Mouse (Mus musculus) lung, embryonic 15.5 days (tissue): ENCODE results near the gene Lpgat1. TPM values are rescaled to one million over a fixed set of nuclear protein-coding genes. Genes with fewer than 3 reads are reported as not detected.

ENCODE experiments used
- ATAC-seq: fragments of 200-750 bp; cut with Nextera tagmentation; 2 replicates; pipeline ENCODE4 v1.8.0; 2017; ENCODE audit warnings: moderate number of reproducible peaks, borderline replicate concordance; ENCODE audit not compliant: low FRiP score, low TSS enrichment; ENCODE audit errors: extremely low read depth
- H3K27ac ChIP-seq: fragments of 300-500 bp; sonication (generic); 2 replicates; pipeline ENCODE4 v1.5.1; 2015; ENCODE audit warnings: moderate library complexity, mild to moderate bottlenecking, inconsistent platforms
- H3K27me3 ChIP-seq: fragments of 300-500 bp; sonication (generic); 2 replicates; pipeline ENCODE4 v1.6.1; 2015; ENCODE audit warnings: inconsistent platforms
- H3K36me3 ChIP-seq: fragments of 300-500 bp; sonication (generic); 2 replicates; pipeline ENCODE4 v1.6.1; 2015; ENCODE audit warnings: inconsistent platforms
- H3K4me1 ChIP-seq: fragments of 300-500 bp; sonication (generic); 2 replicates; pipeline ENCODE4 v1.6.1; 2015; ENCODE audit warnings: inconsistent platforms
- H3K4me2 ChIP-seq: fragments of 300-500 bp; sonication (generic); 2 replicates; pipeline ENCODE4 v1.6.1; 2015; ENCODE audit warnings: inconsistent platforms, mild to moderate bottlenecking, moderate library complexity
- H3K4me3 ChIP-seq: fragments of 300-500 bp; sonication (generic); 2 replicates; pipeline ENCODE4 v1.5.1; 2015; ENCODE audit warnings: mild to moderate bottlenecking, inconsistent platforms
- H3K9ac ChIP-seq: fragments of 300-500 bp; sonication (generic); 2 replicates; pipeline ENCODE4 v1.6.1; 2015; ENCODE audit warnings: inconsistent platforms
- H3K9me3 ChIP-seq: fragments of 300-500 bp; sonication (generic); 2 replicates; pipeline ENCODE4 v1.6.1; 2016; ENCODE audit warnings: inconsistent platforms
- WGBS: fragments of 180-500 bp; shearing (Covaris S2); methylation state at CpG from one replicate; pipeline ENCODE4 v1.1.7; 2015; 5-methylcytosine and 5-hydroxymethylcytosine counted together
- polyA plus RNA-seq: library from polyadenylated mRNA; unstranded; fragments of >200 nt; fragmentation: Nextera tagmentation; extraction: Ambion mirVana; gene quantifications from 2 replicates; pipeline ENCODE4 v1.2.1, GENCODE M21; 2015

Gene Lpgat1
- polyA plus RNA-seq, 1 experiment from 2014 or later: 25.1 TPM

DNA sequence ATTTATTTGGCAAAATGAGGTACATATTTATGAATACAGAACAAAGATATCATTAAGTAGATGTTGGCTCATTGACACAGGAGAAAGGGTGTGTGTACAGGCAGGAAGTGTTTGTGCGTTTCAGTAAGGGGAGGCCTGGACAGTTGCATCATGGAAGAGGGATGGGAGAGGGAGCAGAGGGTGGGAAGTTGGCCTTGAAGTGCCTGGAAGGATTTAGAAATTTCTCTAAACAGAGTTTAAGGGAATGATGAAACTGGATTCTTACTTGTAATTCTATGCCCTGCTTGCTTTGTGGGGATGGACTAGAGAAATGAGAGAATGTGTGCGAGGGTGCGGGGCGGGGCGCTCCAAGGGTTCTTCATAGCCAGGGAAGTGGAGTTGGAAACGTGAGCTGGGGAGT is 20.2 kb downstream of the Lpgat1 start:
- ATAC-seq: no peak
- Histone ChIP-seq H3K27ac (no peak overlapping the region), H3K4me3 (no peak overlapping the region), H3K36me3 (peaks cover 9% of the 10 kb centered on the region; the same call in 1 of the 2 replicates), H3K27me3 (no peaks in the 10 kb centered on the region), H3K4me1 (peaks cover 6% of the 10 kb centered on the region; the same call in 1 of the 2 replicates), H3K9ac (no peak overlapping the region), H3K4me2 (no peak overlapping the region), H3K9me3 (no peaks in the 10 kb centered on the region)
- WGBS: 75% methylated on average over 6 of the region's 6 CpGs

DNA sequence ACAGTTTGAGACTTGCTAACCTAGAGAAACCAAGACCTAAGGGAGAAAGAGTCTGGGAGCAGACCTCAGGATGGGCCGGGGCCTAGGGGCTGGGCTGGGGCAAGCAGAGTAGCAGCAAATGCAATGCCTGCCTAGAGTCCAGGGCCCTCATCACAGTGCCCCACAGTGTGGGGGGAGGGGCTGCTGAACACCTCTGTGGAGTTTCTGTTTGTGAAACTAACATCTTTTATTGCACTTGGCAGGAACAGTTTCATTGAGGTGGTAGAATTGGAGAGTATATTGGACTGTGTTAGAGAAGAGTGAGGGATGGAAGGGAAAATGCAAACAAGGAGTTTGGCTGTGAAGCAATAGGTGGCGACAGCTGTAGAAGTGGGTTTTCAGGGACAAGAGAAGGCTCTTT is 21.1 kb downstream of the Lpgat1 start:
- 76% methylated on average over 2 of the region's 2 CpGs for WGBS
- Histone ChIP-seq H3K27ac (no peak overlapping the region), H3K27me3 (no peaks in the 10 kb centered on the region), H3K9me3 (no peaks in the 10 kb centered on the region), H3K4me2 (no peak overlapping the region), H3K9ac (no peak overlapping the region), H3K4me3 (no peak overlapping the region), H3K36me3 (peaks cover under 1% of the 10 kb centered on the region; the same call in 1 of the 2 replicates), H3K4me1 (peaks cover 6% of the 10 kb centered on the region; the same call in 1 of the 2 replicates)
- no peak for ATAC-seq

DNA sequence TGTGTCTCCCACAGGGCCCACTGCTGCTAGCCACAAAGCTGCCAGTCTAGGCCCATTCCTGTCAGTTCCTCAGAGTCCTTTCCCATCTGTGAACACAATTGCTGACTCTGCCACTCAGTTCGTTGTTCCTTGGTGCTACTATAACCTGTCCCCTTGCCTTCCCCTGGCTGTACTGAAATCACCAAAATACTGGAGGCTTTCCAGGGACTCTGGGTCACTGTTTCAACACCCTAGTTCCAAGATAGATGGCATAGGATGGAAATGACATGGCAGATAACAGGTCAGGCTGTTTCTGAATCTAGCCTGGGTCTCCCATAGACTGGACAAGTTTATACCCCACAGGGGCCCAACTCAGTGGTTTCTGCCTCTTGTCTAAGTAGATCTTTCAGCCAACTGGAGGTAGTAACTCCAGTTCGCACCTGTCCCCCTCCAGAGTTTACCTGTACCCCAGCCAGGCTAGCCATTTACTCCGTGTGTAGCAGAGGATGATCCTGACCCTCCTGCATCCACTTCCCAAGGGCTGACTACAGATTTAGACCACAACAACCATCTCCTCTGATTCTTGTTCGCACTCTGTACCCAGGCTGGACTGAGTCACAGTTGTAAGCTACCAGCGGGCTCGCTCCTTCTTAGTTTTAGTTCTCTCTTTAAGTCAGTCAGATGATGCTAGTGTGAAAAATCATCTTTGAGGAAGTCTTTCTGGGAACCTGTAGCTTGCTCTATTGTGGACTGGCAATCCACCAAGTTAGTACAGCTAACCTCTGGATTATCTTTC is 23.1 kb downstream of the Lpgat1 start:
- no peaks in the 10 kb centered on the region for H3K36me3 ChIP-seq
- H3K27me3 ChIP-seq: no peaks in the 10 kb centered on the region
- no peak overlapping the region for H3K4me3 ChIP-seq
- no peak overlapping the region for H3K4me2 ChIP-seq
- H3K27ac ChIP-seq: no peak overlapping the region
- no peak for ATAC-seq
- H3K9me3 ChIP-seq: no peaks in the 10 kb centered on the region
- WGBS: 86% methylated on average over 6 of the region's 6 CpGs
- H3K9ac ChIP-seq: no peak overlapping the region
- H3K4me1 ChIP-seq: peaks cover 6% of the 10 kb centered on the region; the same call in 1 of the 2 replicates

DNA sequence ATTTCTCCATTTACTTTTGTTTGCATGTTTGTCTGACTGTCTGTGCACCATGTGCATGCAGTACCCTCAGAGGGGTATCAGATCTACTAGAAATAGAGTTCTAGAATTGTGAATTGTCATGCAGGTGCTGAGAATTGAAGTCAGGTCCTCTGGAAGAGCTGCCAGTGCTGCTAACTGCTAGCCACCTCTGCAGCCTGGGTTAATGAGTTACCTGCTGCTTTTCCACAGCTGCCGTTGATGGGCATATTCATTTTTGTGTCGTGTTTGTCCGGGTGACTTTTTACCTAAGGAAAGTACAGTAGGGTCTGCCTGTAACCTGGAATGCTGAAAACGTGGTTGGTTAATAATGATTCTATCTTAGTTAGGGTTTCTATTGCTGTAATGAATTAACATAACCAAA is 24.0 kb downstream of the Lpgat1 start:
- no peak overlapping the region for H3K27ac ChIP-seq
- no peaks in the 10 kb centered on the region for H3K27me3 ChIP-seq
- no peaks in the 10 kb centered on the region for H3K36me3 ChIP-seq
- 67% methylated on average over 4 of the region's 4 CpGs for WGBS
- H3K9ac ChIP-seq: no peak overlapping the region
- no peak for ATAC-seq
- H3K4me2 ChIP-seq: no peak overlapping the region
- H3K4me1 ChIP-seq: peaks cover 6% of the 10 kb centered on the region; the same call in 1 of the 2 replicates
- H3K4me3 ChIP-seq: no peak overlapping the region
- no peaks in the 10 kb centered on the region for H3K9me3 ChIP-seq

DNA sequence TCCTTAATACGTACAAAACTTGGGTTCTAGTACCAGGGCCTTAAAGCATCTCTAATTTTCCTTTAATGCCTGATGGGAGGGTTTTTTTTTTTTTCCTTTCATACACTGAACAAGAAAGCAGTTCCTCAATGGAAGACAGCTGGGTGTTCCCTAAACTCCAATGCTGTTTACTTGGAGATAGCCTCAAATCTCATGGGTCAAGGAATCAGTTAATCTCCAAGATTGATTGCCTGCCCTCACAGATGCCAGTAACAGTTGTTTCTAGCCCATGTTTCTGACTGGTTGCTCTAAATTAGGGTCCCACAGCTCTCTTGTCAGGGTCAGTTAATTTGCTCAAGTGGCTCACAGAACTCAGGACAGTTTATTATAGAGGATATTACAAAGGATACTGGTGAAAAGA is 30.8 kb downstream of the Lpgat1 start:
- no peaks in the 10 kb centered on the region for H3K4me1 ChIP-seq
- 56% methylated on average over 1 of the region's 1 CpGs for WGBS
- no peak for ATAC-seq
- no peak overlapping the region for H3K4me3 ChIP-seq
- no peaks in the 10 kb centered on the region for H3K27me3 ChIP-seq
- H3K36me3 ChIP-seq: peaks cover 5% of the 10 kb centered on the region; the same call in 1 of the 2 replicates
- no peak overlapping the region for H3K27ac ChIP-seq
- no peaks in the 10 kb centered on the region for H3K9me3 ChIP-seq
- H3K4me2 ChIP-seq: no peak overlapping the region
- no peak overlapping the region for H3K9ac ChIP-seq

DNA sequence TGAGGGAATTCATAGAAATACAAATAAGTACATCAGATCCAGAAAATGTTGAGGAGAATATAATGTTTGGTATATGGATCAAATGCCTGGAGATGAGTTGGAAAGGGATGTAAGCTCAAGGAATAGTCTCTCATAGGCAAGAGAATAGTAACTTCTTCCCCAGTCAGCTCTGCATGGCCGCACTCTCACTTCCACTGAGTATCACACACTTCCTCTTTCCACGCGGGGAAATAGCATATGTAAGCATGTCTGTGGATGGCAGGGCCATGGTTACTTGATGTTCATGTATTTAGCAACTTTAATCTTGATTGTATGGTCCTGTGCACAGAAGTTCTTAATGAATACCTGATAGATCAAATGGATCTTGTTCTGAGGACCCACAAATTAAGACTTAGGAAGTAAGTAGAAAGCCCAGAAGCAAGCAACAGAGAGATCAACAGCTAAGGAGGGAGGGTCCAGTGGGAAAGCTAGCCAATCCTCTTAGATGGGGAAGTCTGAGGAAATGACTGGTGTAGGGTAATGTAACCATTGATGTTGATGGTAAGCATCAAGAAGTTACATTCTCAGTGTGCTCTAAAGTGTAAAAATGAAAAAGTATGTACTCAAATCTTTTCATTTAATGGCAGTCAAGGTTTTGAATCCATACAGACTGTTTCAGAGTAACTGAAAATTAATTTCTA is 39.0 kb downstream of the Lpgat1 start:
- Histone ChIP-seq H3K9me3 (no peaks in the 10 kb centered on the region), H3K4me2 (no peak overlapping the region), H3K36me3 (peaks cover 8% of the 10 kb centered on the region; the same call in 1 of the 2 replicates), H3K9ac (no peak overlapping the region), H3K4me1 (peaks cover 6% of the 10 kb centered on the region; the same call in 1 of the 2 replicates), H3K27me3 (no peaks in the 10 kb centered on the region), H3K27ac (no peak overlapping the region), H3K4me3 (no peak overlapping the region)
- no peak for ATAC-seq
- 87% methylated on average over 3 of the region's 3 CpGs for WGBS

DNA sequence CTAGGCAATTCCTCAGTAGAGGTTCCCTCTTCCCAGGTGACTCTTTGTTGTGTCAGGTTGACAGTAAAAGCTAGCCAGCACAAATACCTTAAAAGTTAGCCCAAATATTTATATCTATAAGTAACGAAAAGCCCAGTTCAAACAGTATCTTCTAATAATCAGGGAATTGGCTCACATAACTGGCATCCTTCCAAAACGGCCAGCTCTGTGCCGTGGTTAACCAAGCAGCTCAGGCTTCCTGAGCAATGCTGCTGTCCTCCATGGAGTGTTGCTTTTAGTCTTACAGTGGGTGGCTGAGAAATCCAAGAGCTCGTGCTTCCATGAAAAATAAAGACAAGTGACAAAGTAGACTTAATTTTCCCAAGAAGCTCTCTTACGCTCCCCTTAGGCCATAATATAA is 56.5 kb downstream of the Lpgat1 start:
- WGBS: 58% methylated on average over 5 of the region's 5 CpGs
- no peak overlapping the region for H3K4me3 ChIP-seq
- H3K36me3 ChIP-seq: peaks cover 46% of the 10 kb centered on the region
- no peaks in the 10 kb centered on the region for H3K27me3 ChIP-seq
- H3K4me2 ChIP-seq: no peak overlapping the region
- no peak overlapping the region for H3K9ac ChIP-seq
- H3K4me1 ChIP-seq: peaks cover 3% of the 10 kb centered on the region; the same call in 1 of the 2 replicates
- ATAC-seq: no peak
- H3K9me3 ChIP-seq: no peaks in the 10 kb centered on the region
- no peak overlapping the region for H3K27ac ChIP-seq

DNA sequence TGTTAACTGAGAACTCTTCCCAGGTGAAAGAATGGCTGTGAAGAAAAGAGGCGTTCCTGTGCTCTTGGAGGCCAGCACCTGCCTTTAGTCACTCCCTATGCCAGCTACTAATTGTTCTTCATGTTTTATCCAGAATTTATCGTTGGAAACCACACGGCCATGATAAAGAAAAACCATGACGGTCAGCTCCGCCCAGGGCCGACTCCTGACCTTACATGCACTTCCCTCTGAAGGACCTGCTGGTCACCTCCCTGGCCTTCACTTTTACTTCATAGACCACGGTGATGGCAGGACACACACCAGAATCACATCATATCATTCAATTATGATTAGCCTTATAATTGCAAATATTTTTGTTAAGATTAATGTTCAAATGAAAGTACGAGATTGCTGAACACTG is 57.5 kb downstream of the Lpgat1 start:
- H3K36me3 ChIP-seq: peaks cover 46% of the 10 kb centered on the region

DNA sequence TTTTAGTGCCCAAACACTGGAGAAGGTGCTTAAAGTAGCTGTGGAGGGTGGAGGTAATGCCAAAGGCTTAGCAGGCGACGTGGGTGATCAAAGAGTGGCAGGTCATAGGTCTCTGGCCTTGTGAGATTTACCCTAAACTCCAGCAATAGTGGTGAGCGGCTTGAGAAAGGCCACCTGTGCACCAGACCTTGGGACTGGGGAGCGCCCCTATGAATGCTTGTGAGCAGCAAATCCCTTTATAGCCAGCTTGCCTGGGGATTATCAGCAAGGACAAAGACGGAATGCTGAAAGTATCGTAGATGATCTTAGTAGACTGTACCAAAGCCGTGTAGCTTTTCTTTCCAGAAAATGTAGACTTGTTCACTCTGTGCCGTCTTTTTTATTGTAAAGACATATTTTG is 59.9 kb downstream of the Lpgat1 start:
- no peaks in the 10 kb centered on the region for H3K27me3 ChIP-seq
- no peak overlapping the region for H3K27ac ChIP-seq
- no peak overlapping the region for H3K9ac ChIP-seq
- WGBS: 64% methylated on average over 8 of the region's 8 CpGs
- ATAC-seq: no peak
- H3K4me2 ChIP-seq: no peak overlapping the region
- H3K4me3 ChIP-seq: no peak overlapping the region
- no peaks in the 10 kb centered on the region for H3K9me3 ChIP-seq
- H3K4me1 ChIP-seq: peaks cover 3% of the 10 kb centered on the region; the same call in 1 of the 2 replicates
- peaks cover 44% of the 10 kb centered on the region for H3K36me3 ChIP-seq

More for the DNA sequence above, 57.5 kb downstream of the Lpgat1 start:
- ATAC-seq: no peak
- WGBS: 79% methylated on average over 8 of the region's 8 CpGs
- H3K9me3 ChIP-seq: no peaks in the 10 kb centered on the region
- no peak overlapping the region for H3K4me3 ChIP-seq
- peaks cover 3% of the 10 kb centered on the region; the same call in 1 of the 2 replicates for H3K4me1 ChIP-seq
- H3K4me2 ChIP-seq: no peak overlapping the region
- no peak overlapping the region for H3K9ac ChIP-seq
- H3K27ac ChIP-seq: no peak overlapping the region
- H3K27me3 ChIP-seq: no peaks in the 10 kb centered on the region

DNA sequence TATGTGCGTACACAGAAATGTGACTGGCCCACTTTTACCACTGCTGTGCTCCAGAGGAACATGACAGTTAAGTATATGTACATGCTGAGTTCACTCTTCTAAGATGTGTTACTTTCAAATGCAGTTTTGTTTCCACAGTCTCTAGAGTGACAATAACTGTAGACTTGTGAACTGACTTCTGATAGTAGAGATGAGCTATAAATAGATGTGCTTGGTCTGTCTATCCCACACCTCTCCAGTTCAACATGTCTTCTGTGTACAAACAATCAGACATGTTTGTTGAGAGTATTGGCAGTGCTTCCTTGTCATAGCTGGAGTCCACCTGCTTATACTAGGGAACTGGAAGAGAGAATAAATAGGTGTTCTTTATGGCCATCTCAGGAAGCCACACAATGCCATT is 62.8 kb downstream of the Lpgat1 start:
- 91% methylated on average over 1 of the region's 1 CpGs for WGBS
- H3K27ac ChIP-seq: no peak overlapping the region
- H3K4me1 ChIP-seq: 0 out of 2 replicates have a peak, but pooled peaks cover 6% of the 10 kb centered on the region
- peaks cover 30% of the 10 kb centered on the region for H3K36me3 ChIP-seq
- no peaks in the 10 kb centered on the region for H3K27me3 ChIP-seq
- H3K4me2 ChIP-seq: no peak overlapping the region
- H3K4me3 ChIP-seq: no peak overlapping the region
- ATAC-seq: no peak
- no peak overlapping the region for H3K9ac ChIP-seq
- H3K9me3 ChIP-seq: no peaks in the 10 kb centered on the region

DNA sequence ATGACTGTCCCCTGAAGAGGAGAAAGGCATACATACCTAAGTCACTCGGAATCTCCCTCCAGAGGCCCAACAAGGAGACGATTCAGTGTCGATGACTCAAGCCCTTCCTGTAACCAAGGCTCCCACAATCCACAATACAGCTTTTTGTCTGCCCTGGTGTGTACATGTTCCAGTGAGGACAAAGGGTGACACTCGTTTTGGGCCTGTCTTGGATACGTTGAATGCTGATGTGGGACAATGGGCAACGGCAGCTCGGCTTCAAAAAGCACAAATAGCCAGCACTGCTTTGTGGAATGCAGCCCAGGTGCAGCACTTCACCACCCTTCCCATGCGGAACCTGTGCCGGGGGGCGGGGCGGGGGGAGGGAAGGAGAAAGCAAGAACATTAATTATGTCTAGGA is 67.5 kb downstream of the Lpgat1 start:
- Histone ChIP-seq H3K36me3 (no peaks in the 10 kb centered on the region), H3K4me2 (no peak overlapping the region), H3K27ac (peak overlapping the region; percentile 58), H3K9ac (no peak overlapping the region), H3K27me3 (no peaks in the 10 kb centered on the region), H3K9me3 (no peaks in the 10 kb centered on the region), H3K4me3 (no peak overlapping the region), H3K4me1 (0 out of 2 replicates have a peak, but pooled peaks cover 9% of the 10 kb centered on the region)
- no peak for ATAC-seq
- WGBS: 59% methylated on average over 11 of the region's 11 CpGs

DNA sequence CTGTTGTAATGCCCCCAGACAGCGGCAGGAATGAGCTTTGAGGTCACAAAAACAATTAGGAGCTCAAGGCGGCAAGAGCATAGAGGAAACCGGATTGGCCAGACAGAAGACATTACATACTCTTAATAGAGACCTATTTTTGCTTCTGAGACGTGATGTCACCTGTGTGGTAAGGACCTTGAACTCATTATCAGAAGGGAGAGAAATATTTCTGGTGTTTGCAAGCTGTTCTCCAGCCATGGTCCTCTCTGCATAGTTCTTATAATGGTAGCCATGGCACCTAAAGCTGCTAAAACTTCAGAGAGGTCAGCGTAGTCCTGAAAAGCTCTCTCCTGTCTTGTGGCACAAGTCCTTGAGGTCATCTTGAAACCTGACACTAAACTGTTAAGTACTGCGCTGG is 68.6 kb downstream of the Lpgat1 start:
- no peak for ATAC-seq
- H3K9ac ChIP-seq: no peak overlapping the region
- no peaks in the 10 kb centered on the region for H3K36me3 ChIP-seq
- 0 out of 2 replicates have a peak, but pooled peaks cover 9% of the 10 kb centered on the region for H3K4me1 ChIP-seq
- no peak overlapping the region for H3K4me3 ChIP-seq
- H3K4me2 ChIP-seq: no peak overlapping the region
- H3K27me3 ChIP-seq: no peaks in the 10 kb centered on the region
- H3K27ac ChIP-seq: no peak overlapping the region
- 54% methylated on average over 6 of the region's 6 CpGs for WGBS
- H3K9me3 ChIP-seq: no peaks in the 10 kb centered on the region
